Mouse (Mus musculus) embryo, embryonic 9.5 days (tissue): ENCODE results near the gene Rab3il1.

Experiments used
- DNase-seq: peaks from one replicate; pipeline ENCODE4 v3.0.0-alpha.2; 2017; ENCODE audit errors: extremely low spot score

The Rab3il1 gene

DNA sequence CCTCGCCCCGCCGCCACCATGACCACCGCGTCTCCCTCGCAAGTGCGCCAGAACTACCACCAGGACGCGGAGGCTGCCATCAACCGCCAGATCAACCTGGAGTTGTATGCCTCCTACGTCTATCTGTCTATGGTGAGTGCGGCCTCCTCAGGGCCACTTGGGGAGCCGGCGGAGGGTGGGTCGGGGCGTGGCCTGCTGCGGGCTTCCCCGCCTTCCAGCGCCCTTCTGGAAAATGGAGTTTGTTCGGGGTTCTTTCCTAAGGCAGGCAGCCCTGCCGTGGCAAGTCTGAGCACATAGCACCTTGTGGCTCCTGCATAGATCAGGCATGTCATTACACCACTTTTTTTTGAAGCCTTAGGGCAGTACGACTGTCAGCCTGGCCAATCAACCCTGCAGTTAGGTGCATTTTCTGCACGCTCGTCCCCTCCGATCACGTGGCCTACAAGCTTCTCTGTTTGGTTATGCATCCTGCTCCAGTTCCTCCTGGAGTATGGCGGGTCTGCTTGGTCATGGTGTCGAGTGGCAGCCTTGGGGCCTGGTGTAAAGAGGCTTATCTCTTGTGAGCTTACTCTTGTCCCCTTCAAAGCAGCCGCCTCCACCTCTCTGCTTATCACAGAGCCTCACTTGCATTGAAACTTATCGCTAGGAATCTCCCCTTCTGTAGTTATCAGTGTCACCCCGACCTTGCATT, 18.5 kb upstream of the Rab3il1 start:
- DNase-seq = no peak

- DNase-seq = no peak
These were observed 17.1 kb upstream of the Rab3il1 start for GRCm38 (mm10) chr19:9984111-9985055.

- DNase-seq = no peak
These were observed 16.1 kb upstream of the Rab3il1 start for GRCm38 (mm10) chr19:9985190-9985899.

GRCm38 (mm10) chr19:9985900-9986421, 15.5 kb upstream of the Rab3il1 start:
- no peak for DNase-seq

- peak; percentile 24 for DNase-seq
These were observed 14.3 kb upstream of the Rab3il1 start for GRCm38 (mm10) chr19:9987192-9987591.

DNA sequence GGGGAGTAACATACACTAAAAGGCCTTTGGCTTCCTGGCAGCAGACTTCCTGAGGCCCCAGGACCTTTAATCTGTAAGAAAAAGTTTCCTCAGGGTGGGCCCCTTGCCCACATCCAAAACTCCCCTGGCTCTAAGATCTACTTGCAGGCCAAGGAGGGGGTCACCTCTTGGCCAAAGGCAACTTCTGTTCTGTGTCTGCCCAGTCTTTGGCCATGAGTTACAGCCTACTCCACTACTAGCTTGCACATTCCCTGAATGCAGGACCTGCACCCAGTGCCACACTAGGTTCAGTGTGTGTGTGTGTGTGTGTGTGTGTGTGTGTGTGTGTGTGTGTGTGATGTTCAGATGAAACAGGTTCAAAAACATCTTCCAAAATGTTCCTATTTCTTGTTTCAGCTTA, 13.9 kb upstream of the Rab3il1 start:
- no peak for DNase-seq

GRCm38 (mm10) chr19:9989171-9989883, 12.1 kb upstream of the Rab3il1 start:
- no peak for DNase-seq

GRCm38 (mm10) chr19:9989884-9990256, 11.6 kb upstream of the Rab3il1 start:
- no peak for DNase-seq

- DNase-seq = peak; percentile 83
These were observed 10.2 kb upstream of the Rab3il1 start for GRCm38 (mm10) chr19:9991304-9991703.

DNA sequence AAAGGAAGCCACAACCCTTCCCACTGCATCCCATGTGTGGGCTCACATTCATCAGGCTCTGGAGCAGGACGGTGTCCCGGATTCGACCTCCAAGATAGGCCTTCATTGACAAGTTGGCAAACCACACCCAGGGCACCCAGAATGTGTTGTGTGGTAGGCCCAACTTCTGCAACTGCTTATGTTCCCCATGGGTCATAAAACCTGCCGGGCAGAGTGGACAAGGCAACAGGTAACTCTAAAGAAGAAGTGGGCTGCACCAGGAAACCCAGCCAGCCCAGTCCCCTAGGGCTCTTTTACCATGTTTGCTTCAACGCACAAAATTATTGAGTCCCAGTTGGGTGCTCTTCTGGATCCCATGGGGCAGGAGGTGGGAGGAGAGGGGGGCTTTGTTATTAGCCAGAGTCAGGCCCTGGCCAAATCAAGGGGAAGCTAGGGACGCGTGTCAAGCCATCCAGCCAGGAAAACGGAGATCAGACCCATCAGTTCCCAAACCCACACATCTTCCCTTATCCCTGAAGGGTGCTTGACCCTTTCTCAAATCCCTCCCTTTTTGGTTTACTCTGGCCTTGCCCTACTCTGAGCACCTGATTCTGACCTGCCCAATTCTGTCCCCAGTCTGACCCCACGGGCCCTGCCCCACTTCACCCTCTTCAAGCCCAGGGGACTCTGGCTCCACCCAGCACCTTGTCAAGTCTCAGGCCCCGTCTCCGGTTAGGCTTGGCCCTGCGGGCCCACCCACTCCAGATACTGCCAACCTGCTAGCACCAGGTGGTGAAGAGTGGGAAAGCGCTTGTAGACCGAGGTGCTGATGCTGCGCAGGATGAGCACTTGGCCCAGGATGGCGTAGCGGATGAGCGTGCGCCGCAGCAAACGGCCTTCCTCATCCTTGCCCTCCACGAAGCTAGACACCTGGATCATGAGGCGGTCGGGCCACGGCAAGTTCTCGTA, 9.2 kb upstream of the Rab3il1 start:
- no peak for DNase-seq

GRCm38 (mm10) chr19:9993036-9993656, 8.3 kb upstream of the Rab3il1 start:
- DNase-seq = peak; percentile 94

DNA sequence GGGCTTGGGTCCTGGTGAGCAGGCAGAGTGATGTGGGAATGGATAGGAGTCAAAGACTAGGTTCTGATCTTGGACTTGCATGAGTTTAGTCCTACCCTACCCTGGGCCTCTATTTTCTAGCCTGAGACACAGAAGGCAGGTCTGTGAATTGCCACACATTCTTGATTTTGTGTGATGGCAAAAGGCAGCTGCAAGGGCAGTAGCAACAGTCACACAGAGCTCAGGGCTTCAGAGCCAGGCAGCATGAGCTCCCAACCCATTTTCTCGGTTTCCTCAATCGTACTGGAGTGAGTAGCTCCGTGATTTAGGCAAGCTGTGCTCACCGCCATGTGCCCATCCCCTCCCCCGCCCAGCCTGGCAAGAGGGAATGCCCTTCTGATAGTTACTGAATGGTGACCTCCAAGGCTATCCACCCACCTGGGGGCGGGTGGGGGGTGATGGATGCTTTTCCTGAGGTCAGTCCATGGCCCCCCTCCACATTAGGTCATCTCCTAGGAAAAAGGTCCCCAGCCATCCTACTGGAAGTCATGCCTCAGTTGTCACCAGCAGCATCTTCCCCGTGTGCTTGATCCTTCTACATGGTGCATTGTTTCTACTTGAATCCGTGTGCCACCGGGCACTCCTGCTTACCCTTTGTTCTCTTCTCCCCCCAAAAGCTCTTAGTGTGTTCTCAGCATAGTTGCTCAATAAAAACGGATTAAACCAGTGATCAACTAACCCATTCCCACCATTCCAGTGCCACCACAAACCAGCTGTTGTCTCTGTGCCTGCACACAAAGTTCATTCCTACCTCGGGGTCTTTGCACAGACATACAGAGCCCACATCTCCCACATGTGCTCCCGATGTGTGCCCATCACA, 4.0 kb upstream of the Rab3il1 start:
- DNase-seq = no peak

DNA sequence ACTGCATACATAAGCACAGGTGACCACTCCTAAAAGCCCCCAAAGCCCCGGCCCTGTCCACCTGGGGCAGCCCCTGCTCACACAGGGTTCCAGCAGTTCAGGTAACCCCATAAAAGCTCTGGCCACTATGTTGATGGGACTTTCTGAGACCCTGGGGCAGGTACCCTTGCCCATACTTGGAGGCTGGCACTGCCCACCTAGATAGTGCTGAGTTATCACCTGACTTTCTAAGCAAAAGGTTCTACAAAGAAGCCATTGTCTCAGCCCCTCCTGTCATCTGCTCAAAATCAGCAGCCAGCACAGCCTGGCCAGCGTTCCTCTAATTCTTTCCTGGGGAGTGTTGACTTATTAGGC, 3.4 kb upstream of the Rab3il1 start:
- no peak for DNase-seq

- DNase-seq = no peak
These were observed 2.6 kb upstream of the Rab3il1 start for GRCm38 (mm10) chr19:9998736-9999486.

DNA sequence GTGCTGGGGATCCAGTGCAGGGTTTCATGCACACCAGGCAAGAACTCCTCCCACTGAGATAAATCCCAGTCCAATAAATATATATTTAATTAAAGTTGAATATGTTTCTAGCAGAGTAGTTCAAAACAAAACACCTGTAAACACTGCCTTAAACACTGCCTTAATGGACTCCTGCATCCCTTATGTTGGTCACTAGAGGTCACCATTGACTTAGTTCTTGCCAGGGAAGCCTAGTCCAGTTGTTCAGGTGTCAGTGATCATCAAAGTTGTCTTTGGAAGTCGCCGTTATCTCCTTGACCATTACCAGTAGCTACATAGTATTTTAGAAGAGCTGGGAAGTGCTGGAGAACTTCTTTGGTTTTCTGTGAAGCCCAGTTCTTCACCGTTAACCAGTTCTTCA, 1.1 kb upstream of the Rab3il1 start:
- peak; percentile 45 for DNase-seq

DNA sequence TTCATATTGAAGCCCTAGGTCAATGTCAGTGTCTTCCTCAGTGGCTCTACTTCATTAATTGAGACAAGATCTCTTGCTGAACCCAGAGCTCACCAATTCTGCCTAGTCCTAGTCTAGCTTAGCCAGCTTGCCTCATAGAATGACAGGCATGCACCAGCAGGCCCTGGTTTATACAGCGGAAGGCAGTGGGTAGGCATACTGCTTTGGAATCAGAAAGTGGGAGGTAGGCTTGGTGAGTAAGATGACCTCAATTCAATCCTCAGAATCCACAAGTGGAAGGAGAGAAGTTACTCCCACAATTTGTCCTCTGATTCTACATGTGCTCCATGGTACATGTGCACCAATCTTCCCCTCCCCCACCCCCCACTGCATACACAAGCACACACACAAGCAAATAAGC, 2.2 kb downstream of the Rab3il1 start:
- DNase-seq = no peak

DNA sequence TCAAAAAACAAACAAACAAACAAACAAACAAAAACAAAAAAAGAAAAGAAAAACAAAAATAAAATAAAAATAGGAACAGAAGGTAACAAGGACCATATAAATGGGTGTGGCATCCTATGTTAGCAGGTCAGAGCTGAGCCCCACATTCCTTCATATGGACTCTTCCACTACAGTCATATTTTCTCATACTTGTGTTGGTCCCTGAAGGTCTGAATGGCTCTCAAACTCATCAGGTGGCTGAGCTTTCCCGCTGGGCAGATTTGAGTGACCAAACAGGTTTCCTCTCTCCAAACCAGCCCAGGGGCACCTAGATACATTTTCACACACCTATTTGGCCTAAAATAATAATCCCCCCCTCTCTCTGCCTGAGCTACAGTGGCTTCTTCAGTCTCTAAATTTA, 9.9 kb downstream of the Rab3il1 start:
- no peak for DNase-seq

GRCm38 (mm10) chr19:10012827-10013278, 11.4 kb downstream of the Rab3il1 start:
- peak; percentile 78 for DNase-seq
